Mouse (Mus musculus): Measurements from ENCODE around the gene Asb13. TPM values are rescaled to one million over a fixed set of nuclear protein-coding genes. Genes with fewer than 3 reads are reported as not detected.

Gene Asb13
- polyA plus RNA-seq, 1 experiment from 2014 or later: 15.3 TPM

DNA sequence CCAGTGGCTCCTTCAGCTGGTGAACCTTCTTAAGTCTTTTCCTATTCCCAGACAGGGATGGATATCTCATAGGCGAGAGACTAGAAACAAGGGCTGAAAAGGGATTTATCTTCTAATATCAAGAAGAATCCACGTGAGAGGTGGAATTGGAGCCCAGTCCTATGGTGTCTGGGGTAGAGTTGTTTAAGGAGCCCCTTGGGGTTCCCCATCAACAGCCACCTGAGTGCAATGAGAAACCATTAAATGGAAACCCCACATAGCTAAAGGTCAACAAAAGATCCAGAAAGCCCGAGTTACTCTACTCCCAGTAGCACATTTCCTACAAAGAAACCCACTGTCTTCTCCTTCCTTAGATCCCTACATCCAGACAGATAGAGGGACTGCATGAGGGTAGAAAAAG, 39.3 kb downstream of the Asb13 start:
- no peak for ATAC-seq
- Histone ChIP-seq H3K9ac (ENCODE audit: low read depth, low read length) (no peak overlapping the region), H3K27me3 (replicated peaks; ENCODE audit: control insufficient read depth, insufficient read depth, low read length) (no peaks in the 10 kb centered on the region), H3K36me3 (ENCODE audit: control insufficient read depth, insufficient read depth, low read length) (no peaks in the 10 kb centered on the region), H3K9me3 (ENCODE audit: control insufficient read depth, low read length) (no peaks in the 10 kb centered on the region; the same call in 1 of the 2 replicates), H3K4me3 (ENCODE audit: low read length) (no peak overlapping the region), H3K4me1 (ENCODE audit: control insufficient read depth, insufficient read depth, low read depth, low read length) (no peaks in the 10 kb centered on the region), H3K27ac (ENCODE audit: low read depth, low read length) (no peak overlapping the region), H3K4me2 (ENCODE audit: low read length) (no peak overlapping the region)
- whole genome bisulfite sequencing: 82% methylated on average over 3 of the region's 3 CpGs

DNA sequence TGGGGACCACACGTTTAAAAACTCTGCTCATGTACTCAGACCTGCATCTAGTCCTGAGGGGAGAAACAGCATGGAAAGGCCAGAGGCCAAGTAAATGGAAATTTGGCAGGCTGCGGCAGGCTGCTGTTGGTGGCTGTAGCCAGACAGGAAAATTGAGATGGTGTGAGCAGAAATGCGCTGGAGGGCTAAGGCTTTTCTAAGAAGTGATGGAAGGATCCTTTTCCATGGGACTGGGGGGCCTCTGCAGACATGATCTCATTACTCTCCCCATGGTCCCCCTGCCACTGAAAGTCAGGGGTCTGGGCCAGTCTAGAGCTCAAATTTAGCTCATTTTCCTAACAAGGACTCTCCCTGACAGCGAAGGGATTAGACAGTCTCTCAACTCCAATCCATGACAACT, 39.8 kb downstream of the Asb13 start:
- Histone ChIP-seq H3K27ac (ENCODE audit: low read depth, low read length) (no peak overlapping the region), H3K36me3 (ENCODE audit: control insufficient read depth, insufficient read depth, low read length) (no peaks in the 10 kb centered on the region), H3K27me3 (replicated peaks; ENCODE audit: control insufficient read depth, insufficient read depth, low read length) (no peaks in the 10 kb centered on the region), H3K9me3 (ENCODE audit: control insufficient read depth, low read length) (no peaks in the 10 kb centered on the region; the same call in 1 of the 2 replicates), H3K9ac (ENCODE audit: low read depth, low read length) (no peak overlapping the region), H3K4me3 (ENCODE audit: low read length) (no peak overlapping the region), H3K4me1 (ENCODE audit: control insufficient read depth, insufficient read depth, low read depth, low read length) (no peaks in the 10 kb centered on the region), H3K4me2 (ENCODE audit: low read length) (no peak overlapping the region)
- WGBS: 82% methylated on average over 4 of the region's 4 CpGs
- no peak for ATAC-seq

DNA sequence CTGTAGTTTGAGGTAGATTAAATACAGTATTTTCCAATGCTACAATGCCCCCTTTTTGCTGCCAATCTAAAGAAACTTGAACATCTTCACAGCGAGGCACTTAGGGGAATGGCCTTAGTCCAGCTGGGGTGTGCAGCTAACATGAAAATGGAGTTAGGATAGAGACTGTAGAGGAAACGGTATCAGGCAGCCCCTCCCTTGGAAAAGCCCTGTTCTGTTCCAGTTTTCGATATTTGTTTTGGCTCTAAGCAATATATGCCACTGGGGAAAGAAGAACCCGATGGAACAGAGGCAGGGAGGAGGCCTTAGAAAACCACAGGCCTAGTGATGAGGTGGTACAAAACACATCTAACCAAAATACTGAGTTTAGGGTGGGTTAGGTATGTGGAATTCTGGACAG, 42.0 kb downstream of the Asb13 start:
- Histone ChIP-seq H3K4me2 (ENCODE audit: low read length) (no peak overlapping the region), H3K9ac (ENCODE audit: low read depth, low read length) (no peak overlapping the region), H3K4me1 (ENCODE audit: control insufficient read depth, insufficient read depth, low read depth, low read length) (no peaks in the 10 kb centered on the region), H3K36me3 (ENCODE audit: control insufficient read depth, insufficient read depth, low read length) (no peaks in the 10 kb centered on the region), H3K4me3 (ENCODE audit: low read length) (no peak overlapping the region), H3K27ac (ENCODE audit: low read depth, low read length) (no peak overlapping the region), H3K9me3 (ENCODE audit: control insufficient read depth, low read length) (no peaks in the 10 kb centered on the region; the same call in 1 of the 2 replicates), H3K27me3 (replicated peaks; ENCODE audit: control insufficient read depth, insufficient read depth, low read length) (no peaks in the 10 kb centered on the region)
- no peak for ATAC-seq
- WGBS: 86% methylated on average over 4 of the region's 4 CpGs

DNA sequence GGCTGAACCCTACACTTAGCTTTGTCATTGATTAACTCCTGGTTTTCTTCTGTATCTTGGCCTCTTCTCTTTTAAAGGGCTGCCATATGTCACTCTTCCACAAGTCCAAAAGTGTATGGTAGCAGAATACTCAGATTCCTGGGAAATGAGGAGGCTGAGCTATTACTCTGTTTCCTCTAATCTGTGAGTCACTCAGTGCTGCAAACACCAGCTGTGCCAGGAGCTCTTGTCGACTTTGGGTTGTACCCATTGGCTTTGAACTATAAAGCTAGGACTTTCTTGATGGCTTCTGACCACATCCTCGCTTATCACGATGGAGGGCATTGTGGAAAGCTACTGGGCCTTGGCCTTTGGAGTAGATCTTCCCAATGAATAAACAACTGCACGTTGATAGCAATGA, 45.3 kb downstream of the Asb13 start:
- ATAC-seq: no peak
- Histone ChIP-seq H3K4me1 (ENCODE audit: control insufficient read depth, insufficient read depth, low read depth, low read length) (no peaks in the 10 kb centered on the region), H3K4me3 (ENCODE audit: low read length) (no peak overlapping the region), H3K27me3 (replicated peaks; ENCODE audit: control insufficient read depth, insufficient read depth, low read length) (no peaks in the 10 kb centered on the region), H3K27ac (ENCODE audit: low read depth, low read length) (no peak overlapping the region), H3K4me2 (ENCODE audit: low read length) (no peak overlapping the region), H3K9ac (ENCODE audit: low read depth, low read length) (no peak overlapping the region), H3K36me3 (ENCODE audit: control insufficient read depth, insufficient read depth, low read length) (no peaks in the 10 kb centered on the region), H3K9me3 (ENCODE audit: control insufficient read depth, low read length) (no peaks in the 10 kb centered on the region)
- WGBS: 94% methylated on average over 4 of the region's 4 CpGs

DNA sequence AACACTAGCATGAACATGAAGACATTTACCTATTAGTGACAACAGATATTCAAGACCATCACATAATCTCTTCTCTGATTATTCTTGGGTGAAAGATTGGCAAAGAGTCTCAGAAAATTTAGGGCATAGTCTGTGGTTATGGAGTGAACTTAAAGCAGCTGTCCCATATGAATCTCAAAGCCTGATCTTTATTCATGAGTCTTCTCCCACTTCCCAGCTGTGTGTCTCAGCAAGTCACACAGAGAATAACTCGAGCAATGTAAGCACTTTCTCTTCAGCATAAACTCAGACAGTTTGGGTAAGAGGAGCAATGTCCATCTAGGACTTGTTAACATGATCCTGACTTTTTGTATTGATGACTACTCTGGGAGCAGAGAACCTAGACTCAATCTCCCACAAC, 52.5 kb downstream of the Asb13 start:
- WGBS: 54% methylated on average over 1 of the region's 1 CpGs

DNA sequence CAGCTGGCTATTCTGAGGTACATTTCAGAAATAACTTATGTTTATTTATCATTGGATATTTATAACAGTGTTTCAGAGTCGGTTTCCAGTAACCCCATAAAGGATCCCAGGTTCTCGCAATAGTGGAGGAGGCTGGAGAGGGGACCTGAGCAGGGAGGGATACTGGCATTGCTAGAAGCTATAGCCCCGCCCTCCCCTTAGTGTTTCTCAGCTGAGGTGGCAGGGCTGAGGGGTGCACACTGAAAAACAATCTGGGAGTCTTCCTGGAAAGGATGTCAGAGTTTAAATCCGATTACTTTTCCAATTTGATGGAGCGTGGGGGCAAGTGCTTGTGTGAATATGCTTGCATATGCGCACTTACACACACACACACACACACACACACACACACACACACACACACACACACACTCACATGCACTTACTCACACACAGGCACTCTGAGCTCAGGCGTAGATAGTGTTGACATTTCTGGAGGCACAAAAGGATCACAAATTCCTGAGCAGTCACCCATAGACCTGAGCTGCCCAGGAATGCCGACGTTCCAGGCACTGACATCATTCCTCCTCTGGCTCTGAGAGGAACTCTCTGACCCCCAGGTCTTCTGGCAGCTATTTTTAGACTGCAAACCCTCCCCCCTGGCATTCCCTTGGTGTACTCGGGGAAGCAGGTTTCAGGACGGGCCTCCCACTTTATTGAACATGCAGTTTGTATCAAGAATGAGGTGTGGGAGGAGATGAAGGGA, 60.9 kb downstream of the Asb13 start:
- no peaks in the 10 kb centered on the region for H3K9me3 ChIP-seq (ENCODE audit: control insufficient read depth, low read length)
- H3K4me3 ChIP-seq (ENCODE audit: low read length): no peak overlapping the region
- no peak overlapping the region for H3K9ac ChIP-seq (ENCODE audit: low read depth, low read length)
- no peaks in the 10 kb centered on the region for H3K36me3 ChIP-seq (ENCODE audit: control insufficient read depth, insufficient read depth, low read length)
- H3K27me3 ChIP-seq (replicated peaks; ENCODE audit: control insufficient read depth, insufficient read depth, low read length): no peaks in the 10 kb centered on the region
- no peaks in the 10 kb centered on the region for H3K4me1 ChIP-seq (ENCODE audit: control insufficient read depth, insufficient read depth, low read depth, low read length)
- H3K27ac ChIP-seq (ENCODE audit: low read depth, low read length): no peak overlapping the region
- H3K4me2 ChIP-seq (ENCODE audit: low read length): no peak overlapping the region
- 23% methylated on average over 11 of the region's 11 CpGs for WGBS
- ATAC-seq: no peak

More for the DNA sequence above, 52.5 kb downstream of the Asb13 start:
- Histone ChIP-seq H3K27ac (ENCODE audit: low read depth, low read length) (no peak overlapping the region), H3K9ac (ENCODE audit: low read depth, low read length) (no peak overlapping the region), H3K36me3 (ENCODE audit: control insufficient read depth, insufficient read depth, low read length) (no peaks in the 10 kb centered on the region), H3K9me3 (ENCODE audit: control insufficient read depth, low read length) (no peaks in the 10 kb centered on the region), H3K27me3 (replicated peaks; ENCODE audit: control insufficient read depth, insufficient read depth, low read length) (no peaks in the 10 kb centered on the region), H3K4me3 (ENCODE audit: low read length) (no peak overlapping the region), H3K4me2 (ENCODE audit: low read length) (no peak overlapping the region), H3K4me1 (ENCODE audit: control insufficient read depth, insufficient read depth, low read depth, low read length) (no peaks in the 10 kb centered on the region)
- ATAC-seq: no peak

DNA sequence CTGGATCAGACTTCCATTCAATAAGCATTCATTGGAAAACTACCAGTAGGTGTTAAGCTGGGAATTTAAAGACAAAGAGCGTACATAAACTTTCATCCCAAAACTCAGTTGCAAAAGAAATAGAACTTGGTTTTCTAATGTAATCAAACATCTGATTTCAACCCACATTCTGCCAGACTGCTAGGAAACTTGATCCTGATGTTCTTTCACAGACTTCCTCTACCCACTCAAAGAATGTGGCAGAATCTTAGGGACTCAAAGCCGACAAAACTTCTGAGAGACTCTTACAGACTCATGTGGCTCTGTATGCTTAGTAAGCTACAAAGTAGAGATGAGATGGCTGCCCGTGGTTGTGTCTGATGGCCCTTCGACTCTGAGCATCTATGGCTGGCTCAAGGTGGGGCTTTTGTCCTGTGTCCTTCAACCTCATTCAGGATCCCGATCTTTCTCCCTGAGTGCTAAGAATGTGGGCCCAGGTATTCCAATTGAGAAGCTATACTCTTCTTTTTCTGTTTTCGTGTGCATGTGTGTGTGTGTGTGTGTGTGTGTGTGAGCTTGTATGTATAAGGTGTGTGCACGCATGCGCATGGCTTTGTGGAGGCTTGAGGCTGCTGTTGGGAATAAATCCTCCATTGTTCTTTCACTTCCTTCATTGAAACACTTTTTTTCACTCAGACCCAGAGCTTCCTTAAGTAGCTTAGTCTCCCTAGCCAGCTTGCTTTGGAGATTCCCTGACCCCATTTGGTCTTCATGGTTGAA, 63.3 kb downstream of the Asb13 start:
- H3K27ac ChIP-seq (ENCODE audit: low read depth, low read length): no peak overlapping the region
- H3K9me3 ChIP-seq (ENCODE audit: control insufficient read depth, low read length): no peaks in the 10 kb centered on the region
- no peak overlapping the region for H3K4me2 ChIP-seq (ENCODE audit: low read length)
- no peak overlapping the region for H3K9ac ChIP-seq (ENCODE audit: low read depth, low read length)
- no peak overlapping the region for H3K4me3 ChIP-seq (ENCODE audit: low read length)
- WGBS: 86% methylated on average over 8 of the region's 8 CpGs
- H3K36me3 ChIP-seq (ENCODE audit: control insufficient read depth, insufficient read depth, low read length): no peaks in the 10 kb centered on the region
- H3K4me1 ChIP-seq (ENCODE audit: control insufficient read depth, insufficient read depth, low read depth, low read length): no peaks in the 10 kb centered on the region
- no peaks in the 10 kb centered on the region for H3K27me3 ChIP-seq (replicated peaks; ENCODE audit: control insufficient read depth, insufficient read depth, low read length)
- no peak for ATAC-seq

DNA sequence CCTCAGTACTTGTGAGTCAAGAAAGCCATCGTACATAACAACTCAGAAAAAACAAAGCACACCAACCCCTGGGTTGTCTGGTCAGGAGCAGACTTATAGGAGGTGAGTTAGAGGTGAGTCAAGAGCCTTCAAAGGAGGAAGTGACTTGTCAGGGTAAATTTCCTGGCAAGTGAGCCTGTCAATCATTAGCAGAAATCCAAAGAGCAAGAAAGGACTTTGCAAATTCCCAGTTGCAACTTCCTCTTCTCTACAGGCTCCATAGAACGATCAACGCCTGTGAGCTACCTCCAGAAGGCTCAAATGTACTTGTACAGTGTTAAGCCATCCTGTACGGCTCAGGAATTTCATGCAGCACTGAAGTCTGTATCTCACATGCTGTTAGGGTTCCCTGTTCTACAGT, 66.9 kb downstream of the Asb13 start:
- H3K9ac ChIP-seq (ENCODE audit: low read depth, low read length): no peak overlapping the region
- ATAC-seq: no peak
- H3K4me2 ChIP-seq (ENCODE audit: low read length): no peak overlapping the region
- H3K4me3 ChIP-seq (ENCODE audit: low read length): no peak overlapping the region
- H3K36me3 ChIP-seq (ENCODE audit: control insufficient read depth, insufficient read depth, low read length): no peaks in the 10 kb centered on the region
- WGBS: 87% methylated on average over 4 of the region's 4 CpGs
- no peaks in the 10 kb centered on the region for H3K9me3 ChIP-seq (ENCODE audit: control insufficient read depth, low read length)
- no peaks in the 10 kb centered on the region for H3K27me3 ChIP-seq (replicated peaks; ENCODE audit: control insufficient read depth, insufficient read depth, low read length)
- H3K4me1 ChIP-seq (ENCODE audit: control insufficient read depth, insufficient read depth, low read depth, low read length): no peaks in the 10 kb centered on the region
- H3K27ac ChIP-seq (ENCODE audit: low read depth, low read length): no peak overlapping the region
